Mouse (Mus musculus): ENCODE data around the gene Prim2.

GRCm38 (mm10) chr1:33537948-33538347, 131.6 kb downstream of the Prim2 start:
- no peak for TF ChIP-seq CTCF (IDR thresholded peaks at IDR 0.05; ENCODE audit: extremely low read depth, insufficient read length, insufficient replicate concordance, low read depth, low read length)
- no peak for TF ChIP-seq POLR2A (IDR thresholded peaks at IDR 0.05; ENCODE audit: low read depth, low read length)

Data from small intestine, adult 2 months (tissue).